Mouse (Mus musculus) liver, adult (tissue): ENCODE data around the gene Olfr1377.

Experiments used
- GATA4 ChIP-seq: IDR thresholded peaks from 2 replicates; pipeline ENCODE4 v1.6.1; 2014; ENCODE audit warnings: mild to moderate bottlenecking, low read length; ENCODE audit not compliant: insufficient replicate concordance

The Olfr1377 gene

DNA sequence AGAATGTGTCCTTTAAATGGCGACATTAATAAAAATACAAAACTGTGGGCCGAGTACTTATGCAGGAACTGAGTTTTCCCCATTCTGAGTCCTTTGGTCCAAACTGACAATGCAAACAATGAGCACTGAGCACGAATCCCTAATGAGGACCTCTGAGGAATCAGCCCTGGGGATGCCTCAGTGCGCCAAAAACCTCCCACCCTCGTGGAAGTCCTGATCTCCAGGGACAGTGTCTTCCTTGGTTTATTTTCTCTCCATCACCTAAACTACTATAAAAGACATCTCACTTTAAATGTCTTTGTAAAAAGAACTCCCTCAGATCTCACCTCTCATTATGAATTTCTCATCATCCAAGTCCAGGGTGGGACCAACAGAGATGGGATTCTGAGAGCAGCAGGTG lies at the start of gene Olfr1377:
Gene Olfr1377 (plus strand): TSS at position 301 of the 400 bp plus-strand sequence.
- no peak for TF ChIP-seq GATA4

DNA sequence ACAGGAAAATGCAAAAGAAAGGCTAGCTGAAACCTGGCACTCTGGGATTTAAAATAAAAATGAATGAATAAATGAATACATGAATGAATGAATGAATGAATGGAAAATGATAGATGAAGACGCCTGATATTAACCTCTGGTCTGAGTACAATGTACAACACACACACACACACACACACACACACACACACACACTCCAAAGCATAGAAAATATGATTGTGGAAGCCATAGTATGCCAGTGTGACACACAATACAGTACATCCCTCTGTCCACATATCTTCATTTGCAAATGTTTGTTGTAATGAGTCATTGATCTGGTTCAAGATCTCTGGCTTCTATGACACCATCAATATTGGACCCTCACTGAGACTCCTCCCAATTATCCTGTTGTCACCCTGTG lies 49.7 kb upstream of the Olfr1377 start:
- TF ChIP-seq GATA4, result no peak

DNA sequence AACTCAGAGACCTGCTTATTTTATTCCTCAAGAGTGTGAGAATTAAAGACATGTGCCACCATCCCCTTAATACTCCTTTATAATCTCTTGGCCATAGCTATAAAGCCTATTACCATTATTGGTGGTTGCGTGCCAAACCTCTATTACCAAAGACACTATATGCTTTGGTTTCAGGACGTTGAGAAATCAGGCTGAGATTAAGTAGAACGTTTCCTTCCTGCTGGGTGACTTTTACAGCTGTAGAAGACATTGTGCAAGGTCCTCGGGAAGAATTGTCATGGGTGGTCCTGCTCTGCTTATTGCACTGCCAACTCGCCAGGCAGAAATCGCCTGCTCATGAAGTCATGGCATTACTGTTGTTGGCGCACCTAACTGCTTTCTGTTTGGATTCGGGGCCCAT lies 43.3 kb upstream of the Olfr1377 start:
- TF ChIP-seq GATA4, result no peak

DNA sequence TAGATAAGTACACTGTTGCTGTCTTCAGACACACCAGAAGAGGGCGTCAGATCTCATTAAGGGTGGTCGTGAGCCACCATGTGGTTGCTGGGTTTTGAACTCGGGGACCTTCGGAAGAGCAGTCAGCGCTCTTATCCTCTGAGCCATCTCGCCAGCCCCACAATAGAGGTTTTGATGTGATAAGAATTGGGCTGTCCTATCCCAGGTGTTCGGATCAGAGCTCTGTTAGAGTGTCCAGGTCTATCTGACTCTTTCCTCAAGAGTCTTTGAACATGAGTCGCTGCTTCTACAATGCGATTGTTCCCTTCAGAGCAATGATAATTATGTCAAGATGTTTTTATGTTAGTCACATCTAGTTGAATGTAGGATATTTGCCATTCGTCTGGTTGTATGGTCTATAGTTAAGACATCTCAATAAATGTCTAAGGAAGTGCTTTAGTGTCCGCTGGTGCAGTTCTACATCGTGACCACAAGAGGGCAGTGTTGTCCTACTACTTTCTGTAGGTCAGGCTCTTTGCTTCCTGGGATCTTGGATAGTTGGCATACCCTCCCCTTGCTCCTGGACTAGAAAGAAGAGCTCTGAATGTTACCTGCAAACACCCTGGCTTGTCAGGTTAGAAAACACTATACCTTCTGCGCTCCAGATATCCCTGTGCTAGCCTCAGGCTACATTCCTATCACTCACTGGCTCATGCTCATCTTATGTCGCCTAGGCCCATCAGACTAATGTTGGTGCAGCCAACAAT lies 42.0 kb upstream of the Olfr1377 start:
- no peak for TF ChIP-seq GATA4

DNA sequence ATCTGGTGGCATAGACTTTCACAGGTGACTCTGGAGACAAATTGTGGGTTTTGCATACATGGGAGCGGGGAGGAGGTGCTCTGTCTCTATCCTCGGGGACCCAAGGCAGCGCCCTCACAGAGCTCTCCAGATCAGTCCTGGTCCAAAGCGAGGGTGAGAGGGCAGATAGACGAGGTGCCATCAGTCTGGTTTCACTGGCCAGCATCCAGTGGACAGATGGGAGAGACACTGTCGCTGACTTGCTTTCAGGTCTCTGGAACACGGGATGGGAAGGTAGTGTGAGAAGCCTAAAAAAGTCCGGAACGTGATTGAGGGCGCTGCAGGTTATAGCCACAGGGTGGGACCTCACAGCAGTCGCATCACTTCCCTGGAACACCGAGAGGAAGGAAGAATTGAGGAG lies 39.4 kb upstream of the Olfr1377 start:
- no peak for TF ChIP-seq GATA4

DNA sequence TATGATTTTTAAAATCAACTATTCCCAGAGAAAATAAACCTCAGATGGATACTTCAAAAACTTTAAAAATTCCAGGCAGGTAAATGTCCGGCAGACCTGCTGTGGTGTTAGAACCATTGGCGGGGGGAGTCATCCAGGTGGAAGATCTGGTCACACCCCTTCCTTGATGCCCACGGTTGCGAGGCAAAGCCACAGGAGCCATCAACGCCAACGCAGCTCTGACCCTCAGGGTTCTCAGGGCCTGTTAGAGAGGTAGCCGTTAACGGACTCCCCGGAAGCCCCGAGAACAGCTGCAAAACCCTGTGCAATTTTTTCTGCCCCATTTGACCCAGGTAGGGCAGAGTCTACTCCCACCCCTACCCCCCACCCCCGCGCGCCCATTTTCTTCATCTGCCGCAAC lies 38.3 kb upstream of the Olfr1377 start, which contains the start of gene 4933414I15Rik:
Gene 4933414I15Rik (minus strand): TSS at position 260 of the 400 bp plus-strand sequence.
- TF ChIP-seq GATA4, result no peak

DNA sequence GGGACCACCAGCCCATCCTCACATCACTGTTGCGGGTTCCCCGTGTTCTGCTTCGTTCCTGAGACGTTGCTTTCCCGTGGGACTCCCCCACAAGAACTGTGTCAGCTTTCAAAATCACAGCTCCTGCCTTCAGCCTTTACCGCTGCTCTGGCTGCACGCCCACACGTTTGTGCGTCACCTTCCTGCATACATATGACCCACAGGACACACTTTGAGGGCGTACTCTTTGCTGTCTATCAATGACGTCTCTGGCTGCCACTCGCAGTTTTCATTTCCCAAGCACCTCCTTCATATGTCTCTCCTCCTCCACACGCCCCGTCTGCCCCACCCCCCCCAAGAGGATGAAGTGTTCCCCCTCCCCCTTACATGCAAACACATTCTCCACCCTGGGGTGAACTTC lies 29.5 kb upstream of the Olfr1377 start:
- no peak for TF ChIP-seq GATA4

DNA sequence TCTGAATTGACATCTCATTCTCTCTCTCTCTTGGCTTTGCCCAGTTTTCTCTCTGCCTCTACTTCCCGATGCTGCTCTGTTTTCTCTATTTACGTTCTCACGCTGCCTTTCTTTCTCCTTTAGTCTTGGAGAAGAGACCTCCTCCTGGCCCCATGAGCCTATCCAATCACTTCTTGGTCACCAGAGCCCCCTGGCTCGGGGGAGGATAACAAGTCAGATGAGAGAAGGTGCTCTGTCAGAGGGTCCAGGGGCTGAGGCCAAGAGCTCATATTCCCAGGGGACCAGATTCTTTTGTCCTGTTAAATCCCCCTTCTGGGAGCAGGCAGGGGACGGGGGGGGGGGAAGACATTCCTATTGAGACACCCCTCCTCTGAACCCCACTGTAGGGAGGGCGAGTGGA lies 28.1 kb upstream of the Olfr1377 start, which contains the start of gene Prop1:
Gene Prop1 (minus strand): TSS at position 101 of the 400 bp plus-strand sequence.
- no peak for TF ChIP-seq GATA4

DNA sequence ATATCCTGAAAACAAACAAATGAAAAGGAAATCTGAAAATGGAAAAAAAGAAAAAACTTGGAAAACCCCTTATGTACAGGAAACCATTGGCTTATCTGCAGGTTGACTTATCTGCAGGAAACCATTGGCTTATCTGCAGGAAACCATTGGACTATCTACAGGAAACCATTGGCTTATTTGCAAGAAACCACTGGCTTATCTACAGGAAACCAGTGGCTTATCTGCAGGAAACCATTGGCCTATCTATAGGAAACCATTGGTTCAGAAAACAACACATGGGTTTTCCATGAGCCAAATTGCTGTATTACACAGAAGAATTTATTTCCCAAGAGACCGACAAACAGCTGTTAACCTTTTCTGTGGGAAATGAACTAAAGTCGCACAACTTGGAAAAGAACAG lies 16.9 kb upstream of the Olfr1377 start:
- no peak for TF ChIP-seq GATA4

DNA sequence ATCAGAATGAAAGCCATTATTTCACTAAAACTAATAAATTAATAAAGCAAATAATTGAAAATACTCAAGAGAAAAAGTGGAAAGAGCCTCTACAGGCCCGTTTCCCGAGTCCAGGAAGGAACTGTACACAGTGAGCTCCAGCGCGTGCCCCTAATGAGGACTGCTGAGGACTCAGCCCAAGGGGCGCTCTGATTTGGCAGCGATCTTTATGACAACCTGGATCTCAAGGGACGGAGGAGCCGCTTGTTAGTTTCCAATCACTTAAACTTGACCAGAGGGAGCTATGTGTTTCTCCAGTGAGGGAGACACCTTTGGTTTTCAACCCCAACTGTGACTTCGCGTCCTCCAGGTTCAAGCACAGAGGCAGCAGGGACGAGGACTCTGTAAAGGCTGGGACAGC lies 15.5 kb upstream of the Olfr1377 start, which contains the start of gene Olfr1378:
Gene Olfr1378 (plus strand): TSS at position 301 of the 400 bp plus-strand sequence.
- TF ChIP-seq GATA4, result no peak

DNA sequence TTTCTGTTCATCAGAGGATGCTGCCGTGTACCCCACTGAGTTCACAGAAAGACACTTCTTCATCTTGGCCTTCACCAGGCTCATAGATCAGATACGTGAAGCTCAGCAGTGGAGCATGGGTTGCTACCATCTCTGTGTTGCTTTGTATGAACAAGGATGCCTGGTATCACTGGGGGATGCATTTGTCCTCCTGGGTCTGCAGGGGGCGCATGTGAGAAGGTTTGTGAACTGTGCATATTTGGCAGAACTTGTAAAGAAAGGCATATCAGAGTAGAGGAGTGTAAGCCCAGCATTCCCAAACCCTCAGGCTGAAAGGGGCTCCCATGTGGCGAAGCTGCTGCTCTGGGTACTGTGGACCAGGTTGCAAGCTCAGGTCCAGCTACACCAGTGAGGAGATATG lies 4.6 kb upstream of the Olfr1377 start:
- no peak for TF ChIP-seq GATA4

DNA sequence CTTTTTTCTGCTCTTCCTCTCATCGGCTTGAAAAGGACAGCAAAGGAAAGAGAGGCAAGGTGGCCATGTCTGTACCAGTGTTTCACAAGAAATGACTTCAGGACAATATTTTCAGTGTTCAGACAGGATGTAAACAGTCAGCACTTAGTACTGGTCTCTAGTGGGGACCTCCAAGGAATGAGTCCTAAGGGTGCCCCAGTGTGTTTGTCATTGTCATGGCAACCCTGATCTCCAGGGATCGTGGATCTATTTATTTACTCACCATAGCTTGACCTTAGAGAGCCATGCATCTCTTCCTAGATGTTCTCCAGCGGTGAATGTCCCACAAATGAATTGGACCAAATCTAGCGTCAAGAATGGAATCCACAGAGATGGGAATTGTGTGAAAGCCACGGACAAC lies 21.5 kb downstream of the Olfr1377 start, which contains the start of gene Olfr51:
Gene Olfr51 (plus strand): TSS at position 301 of the 400 bp plus-strand sequence.
- TF ChIP-seq GATA4, result no peak

DNA sequence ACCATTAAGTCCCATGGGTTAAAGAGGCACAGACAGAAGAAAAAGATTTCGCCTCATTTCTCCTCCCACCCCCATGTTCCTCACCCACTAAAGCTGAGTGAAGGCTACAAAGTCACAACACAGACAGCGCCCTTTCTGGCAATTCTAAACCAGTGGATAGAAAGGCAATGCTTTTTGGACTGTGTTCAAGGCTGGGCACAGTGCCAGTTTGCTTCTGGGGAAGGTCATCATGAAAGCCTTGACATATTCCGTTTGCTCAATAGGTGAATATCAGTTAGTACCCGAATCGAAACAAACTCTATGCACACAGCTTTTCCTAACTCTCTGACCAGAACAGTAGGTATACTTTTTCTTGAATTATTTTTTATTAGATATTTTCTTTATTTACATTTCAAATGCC lies 30.1 kb downstream of the Olfr1377 start:
- TF ChIP-seq GATA4, result no peak

DNA sequence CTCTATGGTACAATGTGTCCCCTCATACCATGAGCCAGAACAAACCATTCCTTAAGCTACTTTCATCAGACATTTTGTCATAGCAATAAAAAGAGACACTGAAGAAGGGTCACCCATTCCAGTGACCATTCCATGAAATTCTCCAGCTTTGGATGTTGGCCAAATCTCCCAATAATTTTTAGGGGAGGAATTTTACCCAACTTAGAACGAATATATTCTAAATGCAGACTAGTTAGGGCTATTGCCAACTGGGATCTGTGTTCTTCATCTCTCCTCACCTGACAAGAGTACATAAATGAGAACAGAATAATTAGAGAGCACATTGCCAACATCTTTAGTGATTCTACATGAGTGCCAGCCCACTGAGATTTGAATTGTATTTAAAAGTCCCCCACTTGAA lies 32.2 kb downstream of the Olfr1377 start, which contains the start of gene Olfr54:
Gene Olfr54 (plus strand): TSS at position 301 of the 400 bp plus-strand sequence.
- no peak for TF ChIP-seq GATA4

DNA sequence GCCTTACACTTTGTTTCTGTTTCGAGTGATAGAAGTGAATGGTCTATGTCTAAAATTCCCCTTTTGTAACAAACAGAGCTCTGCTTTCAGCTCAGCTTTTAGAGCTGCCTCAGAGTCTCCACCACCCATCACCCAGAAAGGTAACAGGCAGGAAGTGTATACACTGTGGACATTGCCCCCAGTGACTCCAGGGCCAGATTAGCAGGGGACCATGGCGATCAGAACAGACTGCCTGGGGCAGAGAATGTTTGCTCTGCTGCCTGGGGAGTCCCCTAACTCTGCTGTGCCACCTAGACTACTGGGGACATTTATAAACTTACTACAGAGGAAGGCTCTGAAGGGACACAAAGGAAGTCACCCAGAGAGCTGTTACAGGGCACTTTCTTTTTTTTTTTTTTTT lies 34.6 kb downstream of the Olfr1377 start:
- TF ChIP-seq GATA4, result no peak

DNA sequence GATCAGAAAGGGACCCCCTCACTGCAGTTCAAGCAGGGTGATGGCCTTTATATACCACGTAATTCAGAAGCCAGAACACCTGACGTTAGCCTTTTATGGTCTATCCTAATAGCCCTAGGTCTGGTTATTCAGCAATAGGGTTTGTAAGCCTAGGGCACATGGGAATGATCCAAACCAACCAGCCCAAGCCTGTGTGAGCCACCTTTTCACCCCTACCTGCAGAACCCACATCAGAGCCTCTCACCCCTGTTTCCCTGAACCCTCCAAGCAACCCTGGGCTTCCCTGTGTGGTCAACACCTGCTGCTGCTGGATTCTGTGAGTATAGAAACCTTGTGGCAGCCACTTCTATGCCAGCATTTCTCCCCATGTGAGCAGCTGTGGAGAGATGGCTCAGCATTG lies 48.5 kb downstream of the Olfr1377 start:
- no peak for TF ChIP-seq GATA4

DNA sequence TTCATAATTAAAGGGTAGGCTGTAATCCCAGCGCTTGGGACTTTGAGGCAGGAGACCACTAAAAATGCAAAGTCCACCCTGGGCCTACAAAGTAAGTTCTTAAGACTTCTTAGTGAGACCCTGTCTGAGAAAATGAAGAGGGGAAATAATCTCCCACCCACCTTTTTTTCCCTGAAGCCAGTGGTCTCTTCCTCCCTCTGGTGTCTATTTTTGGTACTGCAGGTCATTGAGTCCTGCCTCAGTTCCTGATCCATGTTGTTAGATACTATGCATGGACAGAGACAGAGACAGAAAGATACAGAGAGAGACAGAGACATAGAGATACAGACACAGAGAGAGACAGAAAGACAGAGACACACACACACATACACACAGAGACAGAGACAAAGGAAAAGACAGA lies 51.1 kb downstream of the Olfr1377 start:
- no peak for TF ChIP-seq GATA4

DNA sequence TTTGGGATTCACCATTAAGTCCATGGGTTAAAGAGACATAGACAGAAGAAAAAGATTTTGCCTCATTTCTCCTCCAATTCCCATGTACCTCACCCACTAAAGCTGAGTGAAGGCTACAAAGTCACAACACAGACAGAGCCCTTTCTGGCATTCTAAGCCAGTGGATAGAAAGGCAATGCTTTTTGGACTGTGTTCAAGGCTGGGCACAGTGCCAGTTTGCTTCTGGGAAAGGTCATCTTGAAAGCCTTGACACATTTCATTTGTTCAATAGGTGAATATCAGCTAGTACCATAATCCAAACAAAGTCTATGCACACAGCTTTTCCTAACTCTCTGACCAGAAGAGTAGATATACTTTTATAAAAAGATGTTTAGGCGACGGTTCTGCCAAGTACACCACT lies 54.2 kb downstream of the Olfr1377 start:
- TF ChIP-seq GATA4, result no peak
